Mouse (Mus musculus) myocyte (in vitro differentiated cells): ENCODE measurements at regions not wholly inside any gene's neighbourhood (a gene's known extent, or its start where the extent isn't known, plus 50 kb on each side); places are given as distances from the start of the nearest gene placed in this dataset.

Source experiments
- H3K27me3 ChIP-seq: one replicate; pipeline ENCODE4 v1.6.1; 2011; ENCODE audit not compliant: control insufficient read depth, insufficient read depth, insufficient read length
- H3K36me3 ChIP-seq: one replicate; pipeline ENCODE4 v1.6.1; 2011; ENCODE audit not compliant: control insufficient read depth, insufficient read depth
- H3K4me2 ChIP-seq: one replicate; pipeline ENCODE4 v1.6.1; 2011; ENCODE audit warnings: low read depth, control low read depth
- H3K4me3 ChIP-seq: one replicate; pipeline ENCODE4 v1.5.1; 2011; ENCODE audit warnings: mild to moderate bottlenecking, control low read depth, moderate library complexity
- H3K79me2 ChIP-seq: one replicate; pipeline ENCODE4 v1.6.1; 2011; ENCODE audit not compliant: control insufficient read depth, insufficient read depth
- H3ac ChIP-seq: one replicate; pipeline ENCODE4 v1.6.1; 2011; ENCODE audit not compliant: control insufficient read depth, insufficient read length
- CEBPB ChIP-seq: IDR thresholded peaks from 2 replicates; pipeline ENCODE4 v1.6.1; 2011; ENCODE audit warnings: mild to moderate bottlenecking, moderate library complexity; ENCODE audit not compliant: poor library complexity, insufficient read depth, severe bottlenecking
- E2F4 ChIP-seq: IDR thresholded peaks from one replicate; pipeline ENCODE4 v1.6.1; 2011; ENCODE audit warnings: mild to moderate bottlenecking, control low read depth, moderate library complexity; ENCODE audit not compliant: insufficient read depth
- MAX ChIP-seq: IDR thresholded peaks from one replicate; pipeline ENCODE4 v1.6.1; 2011; ENCODE audit warnings: low read depth, mild to moderate bottlenecking, control low read depth
- MYOD1 ChIP-seq, 3 experiments: IDR thresholded peaks; one replicate each; pipeline ENCODE4 v1.6.1; 2011; ENCODE audit warnings: control low read depth in 2 of 3, low read depth in 2 of 3, mild to moderate bottlenecking in 2 of 3, moderate library complexity in 1 of 3; ENCODE audit not compliant: insufficient read length in 2 of 3, control insufficient read depth in 1 of 3
- MYOG ChIP-seq, 3 experiments: IDR thresholded peaks; one replicate each; pipeline ENCODE4 v1.6.1; 2011; ENCODE audit warnings: control low read depth in 2 of 3, low read depth in 2 of 3, mild to moderate bottlenecking in 2 of 3; ENCODE audit not compliant: insufficient read length in 2 of 3, control insufficient read depth in 1 of 3, insufficient read depth in 1 of 3
- POLR2A ChIP-seq: IDR thresholded peaks from one replicate; pipeline ENCODE4 v1.6.1; 2011; ENCODE audit warnings: low read depth, mild to moderate bottlenecking, control low read depth, moderate library complexity; ENCODE audit not compliant: insufficient read length
- POLR2AphosphoS2 ChIP-seq: IDR thresholded peaks from one replicate; pipeline ENCODE4 v1.6.1; 2011; ENCODE audit warnings: low read depth, control low read depth; ENCODE audit not compliant: insufficient read length
- REST ChIP-seq: IDR thresholded peaks from one replicate; pipeline ENCODE4 v1.6.1; 2011; ENCODE audit warnings: mild to moderate bottlenecking, control low read depth, moderate library complexity; ENCODE audit not compliant: insufficient read depth, insufficient read length
- SRF ChIP-seq: IDR thresholded peaks from one replicate; pipeline ENCODE4 v1.6.1; 2011; ENCODE audit warnings: low read depth; ENCODE audit not compliant: control insufficient read depth, insufficient read length
- TCF12 ChIP-seq: IDR thresholded peaks from one replicate; pipeline ENCODE4 v1.6.1; 2011; ENCODE audit warnings: mild to moderate bottlenecking, control low read depth; ENCODE audit not compliant: poor library complexity, insufficient read depth, severe bottlenecking
- TCF3 ChIP-seq: IDR thresholded peaks from one replicate; pipeline ENCODE4 v1.6.1; 2011; ENCODE audit warnings: low read depth, control low read depth; ENCODE audit not compliant: insufficient read length
- USF1 ChIP-seq: IDR thresholded peaks from one replicate; pipeline ENCODE4 v1.6.1; 2011; ENCODE audit warnings: low read depth, mild to moderate bottlenecking, control low read depth, moderate library complexity

- Histone ChIP-seq H3K36me3 (no peaks in the 10 kb centered on the region), H3K4me3 (no peak overlapping the region), H3ac (no peak overlapping the region), H3K79me2 (no peaks in the 10 kb centered on the region), H3K4me2 (no peak overlapping the region), H3K27me3 (no peaks in the 10 kb centered on the region)
- no peak for TF ChIP-seq POLR2A
- no peak for TF ChIP-seq E2F4
Observed at GRCm38 (mm10) chr8:15583782-15584181, 537.9 kb upstream of the BB014433 start.

GRCm38 (mm10) chr8:15570091-15570490, 524.2 kb upstream of the BB014433 start:
- no peak overlapping the region for H3ac ChIP-seq
- H3K27me3 ChIP-seq = no peaks in the 10 kb centered on the region
- H3K4me2 ChIP-seq = no peak overlapping the region
- no peaks in the 10 kb centered on the region for H3K36me3 ChIP-seq
- no peaks in the 10 kb centered on the region for H3K79me2 ChIP-seq
- no peak overlapping the region for H3K4me3 ChIP-seq
- TF ChIP-seq CEBPB (no peak), MYOG (IDR thresholded peaks at IDR 0.05; ENCODE audit: control insufficient read depth in 1 of 3, insufficient read depth in 1 of 3, insufficient read length in 2 of 3, low read depth in 2 of 3) (no peak), POLR2AphosphoS2 (no peak), E2F4 (no peak), TCF3 (no peak), TCF12 (no peak), REST (no peak), MYOD1 (IDR thresholded peaks at IDR 0.05; ENCODE audit: control insufficient read depth in 1 of 3, insufficient read length in 2 of 3, low read depth in 2 of 3) (no peak)

- Histone ChIP-seq H3K27me3 (no peaks in the 10 kb centered on the region), H3K79me2 (no peaks in the 10 kb centered on the region), H3K36me3 (no peaks in the 10 kb centered on the region), H3K4me3 (no peak overlapping the region), H3ac (no peak overlapping the region), H3K4me2 (no peak overlapping the region)
- TF ChIP-seq TCF12 (no peak), REST (no peak), USF1 (no peak), MAX (no peak), POLR2A (no peak), E2F4 (no peak), CEBPB (no peak), MYOG (IDR thresholded peaks at IDR 0.05; ENCODE audit: control insufficient read depth in 1 of 3, insufficient read depth in 1 of 3, insufficient read length in 2 of 3, low read depth in 2 of 3) (no peak), MYOD1 (IDR thresholded peaks at IDR 0.05; ENCODE audit: control insufficient read depth in 1 of 3, insufficient read length in 2 of 3, low read depth in 2 of 3) (no peak), SRF (no peak), POLR2AphosphoS2 (no peak), TCF3 (no peak)
Observed at GRCm38 (mm10) chr8:15567742-15568141, 521.9 kb upstream of the BB014433 start.

GRCm38 (mm10) chr8:15562310-15563296, 516.7 kb upstream of the BB014433 start:
- Histone ChIP-seq H3K27me3 (no peaks in the 10 kb centered on the region), H3K79me2 (no peaks in the 10 kb centered on the region), H3K4me2 (no peak overlapping the region), H3K4me3 (no peak overlapping the region), H3ac (no peak overlapping the region), H3K36me3 (no peaks in the 10 kb centered on the region)
- no peak for TF ChIP-seq MAX
- TF ChIP-seq SRF = no peak
- TF ChIP-seq MYOD1 (IDR thresholded peaks at IDR 0.05; ENCODE audit: control insufficient read depth in 1 of 3, insufficient read length in 2 of 3, low read depth in 2 of 3) = no peak
- TF ChIP-seq CEBPB = no peak
- no peak for TF ChIP-seq REST
- no peak for TF ChIP-seq POLR2AphosphoS2
- no peak for TF ChIP-seq MYOG (IDR thresholded peaks at IDR 0.05; ENCODE audit: control insufficient read depth in 1 of 3, insufficient read depth in 1 of 3, insufficient read length in 2 of 3, low read depth in 2 of 3)
- no peak for TF ChIP-seq TCF12
- TF ChIP-seq USF1 = no peak
- TF ChIP-seq TCF3 = no peak
- TF ChIP-seq E2F4 = no peak
- no peak for TF ChIP-seq POLR2A

- no peaks in the 10 kb centered on the region for H3K27me3 ChIP-seq
- no peak for TF ChIP-seq E2F4
- no peak for TF ChIP-seq MAX
- no peak for TF ChIP-seq USF1
- TF ChIP-seq POLR2AphosphoS2 = no peak
- TF ChIP-seq MYOD1 (IDR thresholded peaks at IDR 0.05; ENCODE audit: control insufficient read depth in 1 of 3, insufficient read length in 2 of 3, low read depth in 2 of 3) = no peak
- no peak for TF ChIP-seq MYOG (IDR thresholded peaks at IDR 0.05; ENCODE audit: control insufficient read depth in 1 of 3, insufficient read depth in 1 of 3, insufficient read length in 2 of 3, low read depth in 2 of 3)
- TF ChIP-seq TCF12 = no peak
- no peak for TF ChIP-seq CEBPB
- TF ChIP-seq TCF3 = no peak
- no peak for TF ChIP-seq POLR2A
- no peak for TF ChIP-seq SRF
- no peak for TF ChIP-seq REST
- H3K36me3 ChIP-seq = no peaks in the 10 kb centered on the region
- no peaks in the 10 kb centered on the region for H3K79me2 ChIP-seq
- H3ac ChIP-seq = no peak overlapping the region
- no peak overlapping the region for H3K4me3 ChIP-seq
- H3K4me2 ChIP-seq = no peak overlapping the region
Observed at GRCm38 (mm10) chr8:15532027-15532426, 486.1 kb upstream of the BB014433 start.
